Comparison of ENCODE assay signal across 12 mouse cellular contexts in genomic region chr7:55995013-55995412, GRCm38 (mm10). TPM values are rescaled to one million over a fixed set of nuclear protein-coding genes. Genes with fewer than 3 reads are reported as not detected.
DNase-seq lines count a peak whose midpoint lies in the region; ATAC-seq lines count a peak whose summit lies in the region.
"Had no signal": no experiment of that assay in that cellular context is flagged by ENCODE, and none has a peak within 500 bp of the region (broad histone marks: within the 10 kb centered on the region; RNA-seq: fewer than 3 reads in every experiment).

No protein-coding gene starts in this region.

- no peaks in the 10 kb centered on the region; the same call in 1 of the 2 replicates for H3K4me1 ChIP-seq in embryonic facial prominence, embryonic 14.5 days (ENCODE audit: control insufficient read depth, insufficient read depth, low read length)
- 0 out of 2 replicates have a peak, but pooled peaks cover 6% of the 10 kb centered on the region for H3K4me1 ChIP-seq in hindbrain, embryonic 14.5 days (replicated peaks; ENCODE audit: control insufficient read depth, insufficient read depth, low read length)
- 0 out of 2 replicates have a peak, but pooled peaks cover 3% of the 10 kb centered on the region for H3K4me1 ChIP-seq in midbrain, embryonic 14.5 days (ENCODE audit: control insufficient read depth, insufficient read depth, low read length)

- no peaks in the 10 kb centered on the region for H3K9me3 ChIP-seq in embryonic facial prominence, embryonic 14.5 days (ENCODE audit: control insufficient read depth, low read length)
- H3K9me3 ChIP-seq in hindbrain, embryonic 14.5 days (ENCODE audit: control insufficient read depth, low read length) = no peaks in the 10 kb centered on the region
- no peaks in the 10 kb centered on the region for H3K9me3 ChIP-seq in midbrain, embryonic 14.5 days (ENCODE audit: control insufficient read depth, low read length)
- H3K9me3 ChIP-seq: heart, embryonic 13.5 days had no signal

- DNase-seq in left cerebral cortex, adult 11 months (ENCODE audit: low spot score) = peak; percentile 33
- DNase-seq in left cerebral cortex, postnatal 4 days = no peak
- DNase-seq in embryonic facial prominence, embryonic 14.5 days (ENCODE audit: low spot score) = peak; percentile 55
- DNase-seq in hindbrain, embryonic 14.5 days (ENCODE audit: low spot score) = no peak
- peak; percentile 39 for DNase-seq in midbrain, embryonic 14.5 days
- no peak for DNase-seq in thymus, postnatal 0 days (ENCODE audit: low spot score)
- DNase-seq in kidney, postnatal 36 days = no peak
- DNase-seq in adrenal gland, adult 8-10 months = no peak
- DNase-seq: kidney, adult 9 months; lung, postnatal 10 days had no signal

- peak; percentile 41; the same call in 1 of the 2 replicates for ATAC-seq in embryonic facial prominence, embryonic 14.5 days (ENCODE audit: low read depth)
- peak; percentile 31; the same call in 1 of the 2 replicates for ATAC-seq in hindbrain, embryonic 14.5 days (ENCODE audit: low FRiP score)
- no peak for ATAC-seq in midbrain, embryonic 14.5 days (ENCODE audit: low FRiP score, low TSS enrichment)

- intact Hi-C loops in left cerebral cortex, postnatal 4 days (cut with DNase I) = no loop called here

- 52% methylated on average over 4 of the region's 4 CpGs for WGBS in embryonic facial prominence, embryonic 14.5 days
- WGBS in hindbrain, embryonic 14.5 days = 34% methylated on average over 4 of the region's 4 CpGs
- 25% methylated on average over 4 of the region's 4 CpGs for WGBS in midbrain, embryonic 14.5 days

- H3K4me2 ChIP-seq in embryonic facial prominence, embryonic 14.5 days (ENCODE audit: low read depth, low read length) = no peak overlapping the region
- H3K4me2 ChIP-seq in hindbrain, embryonic 14.5 days (replicated peaks) = no peak overlapping the region
- H3K4me2 ChIP-seq in midbrain, embryonic 14.5 days (ENCODE audit: low read length) = no peak overlapping the region
- H3K4me2 ChIP-seq: heart, embryonic 13.5 days had no signal

- H3K9ac ChIP-seq in embryonic facial prominence, embryonic 14.5 days (ENCODE audit: low read depth, low read length) = no peak overlapping the region
- H3K9ac ChIP-seq in hindbrain, embryonic 14.5 days = no peak overlapping the region
- H3K9ac ChIP-seq in midbrain, embryonic 14.5 days (replicated peaks; ENCODE audit: low read length) = no peak overlapping the region
- H3K9ac ChIP-seq: heart, embryonic 13.5 days had no signal

- no peak overlapping the region for H3K27ac ChIP-seq in embryonic facial prominence, embryonic 14.5 days (replicated peaks; ENCODE audit: low read depth, low read length)
- no peak overlapping the region for H3K27ac ChIP-seq in hindbrain, embryonic 14.5 days
- no peak overlapping the region for H3K27ac ChIP-seq in midbrain, embryonic 14.5 days (replicated peaks; ENCODE audit: low read depth, low read length)
- H3K27ac ChIP-seq: heart, embryonic 13.5 days had no signal

- no peaks in the 10 kb centered on the region for H3K36me3 ChIP-seq in embryonic facial prominence, embryonic 14.5 days (ENCODE audit: control insufficient read depth, insufficient read depth, low read length)
- H3K36me3 ChIP-seq in hindbrain, embryonic 14.5 days (replicated peaks; ENCODE audit: control insufficient read depth, insufficient read depth) = 0 out of 2 replicates have a peak, but pooled peaks cover 4% of the 10 kb centered on the region
- H3K36me3 ChIP-seq in midbrain, embryonic 14.5 days (ENCODE audit: control insufficient read depth, insufficient read depth, low read length) = peaks cover 5% of the 10 kb centered on the region; the same call in 1 of the 2 replicates
- H3K36me3 ChIP-seq: heart, embryonic 13.5 days had no signal

- H3K4me3 ChIP-seq in embryonic facial prominence, embryonic 14.5 days (ENCODE audit: low read depth, low read length) = no peak overlapping the region
- H3K4me3 ChIP-seq in hindbrain, embryonic 14.5 days (replicated peaks; ENCODE audit: low read length) = no peak overlapping the region
- no peak overlapping the region for H3K4me3 ChIP-seq in midbrain, embryonic 14.5 days (replicated peaks; ENCODE audit: low read depth, low read length)
- H3K4me3 ChIP-seq: erythroblast, embryonic 14.5 days; heart, embryonic 13.5 days had no signal

- H3K27me3 ChIP-seq in embryonic facial prominence, embryonic 14.5 days (replicated peaks; ENCODE audit: control insufficient read depth, insufficient read depth, low read length) = no peaks in the 10 kb centered on the region
- no peaks in the 10 kb centered on the region for H3K27me3 ChIP-seq in hindbrain, embryonic 14.5 days (ENCODE audit: control insufficient read depth, insufficient read depth, low read length)
- H3K27me3 ChIP-seq in midbrain, embryonic 14.5 days (ENCODE audit: control insufficient read depth, insufficient read depth, low read length) = no peaks in the 10 kb centered on the region
- H3K27me3 ChIP-seq: heart, embryonic 13.5 days had no signal

RNA-seq across cellular contexts. Expression of gene Nipa1, which starts 24.7 kb away (rescaled TPM):
- 10 to 100 TPM; 65.4 to 66.1 TPM for total RNA-seq in left cerebral cortex, postnatal 4 days (2021)
- polyA plus RNA-seq in embryonic facial prominence, embryonic 14.5 days (2014; fragmentation: Nextera tagmentation; extraction: Ambion mirVana) = 7.0 and 7.9 TPM in 2 replicates
- polyA plus RNA-seq in hindbrain, embryonic 14.5 days (2014; fragmentation: Nextera tagmentation; extraction: Ambion mirVana) = 23.8 and 25.4 TPM in 2 replicates
- polyA plus RNA-seq in midbrain, embryonic 14.5 days (2014; fragmentation: Nextera tagmentation; extraction: Ambion mirVana) = 19.4 and 20.1 TPM in 2 replicates
- 0.83 and 1.0 TPM in 2 replicates for polyA plus RNA-seq in thymus, postnatal 0 days (2015; fragmentation: Nextera tagmentation; extraction: Ambion mirVana)
- total RNA-seq in adrenal gland, adult 8-10 months (2022) = 10 to 100 TPM; 11.3 to 14.1 (median 12.3) TPM

RNA-seq across cellular contexts. Expression of gene Nipa2, which starts 32.7 kb away (rescaled TPM):
- total RNA-seq in left cerebral cortex, postnatal 4 days (2021) = 10 to 100 TPM; 43.1 to 52.5 TPM
- polyA plus RNA-seq in embryonic facial prominence, embryonic 14.5 days (2014; fragmentation: Nextera tagmentation; extraction: Ambion mirVana) = 50.9 and 52.9 TPM in 2 replicates
- polyA plus RNA-seq in hindbrain, embryonic 14.5 days (2014; fragmentation: Nextera tagmentation; extraction: Ambion mirVana) = 48.4 and 49.1 TPM in 2 replicates
- polyA plus RNA-seq in midbrain, embryonic 14.5 days (2014; fragmentation: Nextera tagmentation; extraction: Ambion mirVana) = 37.3 and 45.1 TPM in 2 replicates
- polyA plus RNA-seq in thymus, postnatal 0 days (2015; fragmentation: Nextera tagmentation; extraction: Ambion mirVana) = 40.8 and 40.9 TPM in 2 replicates
- total RNA-seq in adrenal gland, adult 8-10 months (2022) = 10 to 100 TPM; 49.1 to 66.3 (median 54.7) TPM

RNA-seq across cellular contexts. Expression of gene Herc2, which starts 55.0 kb away (rescaled TPM):
- total RNA-seq in left cerebral cortex, postnatal 4 days (2021) = 100 to 1,000 TPM; 130 to 131 TPM
- 26.0 and 28.0 TPM in 2 replicates for polyA plus RNA-seq in embryonic facial prominence, embryonic 14.5 days (2014; fragmentation: Nextera tagmentation; extraction: Ambion mirVana)
- 57.4 and 60.3 TPM in 2 replicates for polyA plus RNA-seq in hindbrain, embryonic 14.5 days (2014; fragmentation: Nextera tagmentation; extraction: Ambion mirVana)
- 52.3 and 58.7 TPM in 2 replicates for polyA plus RNA-seq in midbrain, embryonic 14.5 days (2014; fragmentation: Nextera tagmentation; extraction: Ambion mirVana)
- 19.0 and 22.7 TPM in 2 replicates for polyA plus RNA-seq in thymus, postnatal 0 days (2015; fragmentation: Nextera tagmentation; extraction: Ambion mirVana)
- 10 to 100 TPM; 67.5 to 85.6 (median 76.3) TPM for total RNA-seq in adrenal gland, adult 8-10 months (2022)

Comparison
In these comparisons a context has a peak if more than half of its experiments do, and no peak if none do; other contexts are left out.
1. DNase-seq: peak in left cerebral cortex, adult 11 months (single experiment), embryonic facial prominence, embryonic 14.5 days (single experiment) and midbrain, embryonic 14.5 days (single experiment); none in left cerebral cortex, postnatal 4 days (single experiment), hindbrain, embryonic 14.5 days (single experiment), thymus, postnatal 0 days (single experiment), kidney, postnatal 36 days (0 of 2) and adrenal gland, adult 8-10 months (single experiment).